Mouse (Mus musculus): Measurements from ENCODE around the gene Emc4. TPM values are rescaled to one million over a fixed set of nuclear protein-coding genes. Genes with fewer than 3 reads are reported as not detected.

Emc4 gene
- polyA plus RNA-seq, 1 experiment from 2014 or later: 147 TPM

GRCm38 (mm10) chr2:112328069-112328777 lies 39.6 kb downstream of the Emc4 start:
- no peak overlapping the region for H3K9ac ChIP-seq
- no peak overlapping the region for H3K4me3 ChIP-seq
- H3K4me1 ChIP-seq: no peaks in the 10 kb centered on the region
- no peak for ATAC-seq
- H3K27ac ChIP-seq: no peak overlapping the region
- H3K27me3 ChIP-seq: no peaks in the 10 kb centered on the region
- H3K4me2 ChIP-seq: no peak overlapping the region
- 87% methylated on average over 11 of the region's 11 CpGs for WGBS
- no peaks in the 10 kb centered on the region for H3K9me3 ChIP-seq (replicated peaks)
- no peaks in the 10 kb centered on the region for H3K36me3 ChIP-seq (ENCODE audit: poor library complexity, severe bottlenecking)

- no peak overlapping the region for H3K27ac ChIP-seq
- WGBS: 88% methylated on average over 7 of the region's 7 CpGs
- no peaks in the 10 kb centered on the region for H3K27me3 ChIP-seq
- no peak for ATAC-seq
- no peak overlapping the region for H3K9ac ChIP-seq
- H3K4me2 ChIP-seq: no peak overlapping the region
- H3K4me1 ChIP-seq: no peaks in the 10 kb centered on the region
- H3K4me3 ChIP-seq: no peak overlapping the region
- H3K36me3 ChIP-seq (ENCODE audit: poor library complexity, severe bottlenecking): no peaks in the 10 kb centered on the region
- H3K9me3 ChIP-seq (replicated peaks): no peaks in the 10 kb centered on the region
Observed at GRCm38 (mm10) chr2:112318905-112319304, 48.9 kb downstream of the Emc4 start.

- no peaks in the 10 kb centered on the region for H3K9me3 ChIP-seq (replicated peaks)
- no peak overlapping the region for H3K4me2 ChIP-seq
- H3K4me1 ChIP-seq: no peaks in the 10 kb centered on the region
- H3K4me3 ChIP-seq: no peak overlapping the region
- H3K27ac ChIP-seq: no peak overlapping the region
- H3K36me3 ChIP-seq (ENCODE audit: poor library complexity, severe bottlenecking): no peaks in the 10 kb centered on the region
- H3K9ac ChIP-seq: no peak overlapping the region
- no peak for ATAC-seq
- WGBS: 94% methylated on average over 2 of the region's 2 CpGs
- H3K27me3 ChIP-seq: no peaks in the 10 kb centered on the region
Observed at GRCm38 (mm10) chr2:112318227-112318626, 49.6 kb downstream of the Emc4 start.

- Histone ChIP-seq H3K36me3 (ENCODE audit: poor library complexity, severe bottlenecking) (no peaks in the 10 kb centered on the region), H3K9ac (no peak overlapping the region), H3K27me3 (no peaks in the 10 kb centered on the region), H3K4me3 (no peak overlapping the region), H3K9me3 (replicated peaks) (no peaks in the 10 kb centered on the region), H3K27ac (no peak overlapping the region), H3K4me1 (no peaks in the 10 kb centered on the region), H3K4me2 (no peak overlapping the region)
- WGBS: 90% methylated on average over 7 of the region's 7 CpGs
- ATAC-seq: no peak
Observed at GRCm38 (mm10) chr2:112315638-112316037, 52.2 kb downstream of the Emc4 start.

Other genes with a start within 250 kb of the Emc4 start
- gene Olfr1316, start 233.1 kb downstream of the Emc4 start, polyA plus RNA-seq (2015; fragmentation: Nextera tagmentation; extraction: Ambion mirVana): not detected in 2 replicates
- gene Olfr1317, start 227.7 kb downstream of the Emc4 start, polyA plus RNA-seq (2015; fragmentation: Nextera tagmentation; extraction: Ambion mirVana): not detected in 2 replicates
- gene Olfr1318, start 213.8 kb downstream of the Emc4 start, polyA plus RNA-seq (2015; fragmentation: Nextera tagmentation; extraction: Ambion mirVana): 0.06 TPM in 1 of 2 replicates, not detected in the other
- 9.7 and 10.6 TPM in 2 replicates for gene Lpcat4, start 128.6 kb downstream of the Emc4 start, polyA plus RNA-seq (2015; fragmentation: Nextera tagmentation; extraction: Ambion mirVana)
- not detected in 2 replicates for gene Nutm1, start 108.7 kb downstream of the Emc4 start, polyA plus RNA-seq (2015; fragmentation: Nextera tagmentation; extraction: Ambion mirVana)
- gene Nop10, start 106.1 kb downstream of the Emc4 start, polyA plus RNA-seq (2015; fragmentation: Nextera tagmentation; extraction: Ambion mirVana): 180 and 196 TPM in 2 replicates
- gene Slc12a6, start 102.2 kb downstream of the Emc4 start, polyA plus RNA-seq (2015; fragmentation: Nextera tagmentation; extraction: Ambion mirVana): 11.8 and 14.7 TPM in 2 replicates
- gene Gm21985, start 101.7 kb downstream of the Emc4 start, polyA plus RNA-seq (2015; fragmentation: Nextera tagmentation; extraction: Ambion mirVana): not detected in 2 replicates
- 46.2 and 47.6 TPM in 2 replicates for gene Katnbl1, start 11.2 kb upstream of the Emc4 start, polyA plus RNA-seq (2015; fragmentation: Nextera tagmentation; extraction: Ambion mirVana)
- gene Emc7, start 87.0 kb upstream of the Emc4 start, polyA plus RNA-seq (2015; fragmentation: Nextera tagmentation; extraction: Ambion mirVana): 13.2 and 14.3 TPM in 2 replicates
- gene Chrm5, start 112.7 kb upstream of the Emc4 start, polyA plus RNA-seq (2015; fragmentation: Nextera tagmentation; extraction: Ambion mirVana): 0.35 TPM in 1 of 2 replicates, not detected in the other
- gene Aven, start 124.9 kb upstream of the Emc4 start, polyA plus RNA-seq (2015; fragmentation: Nextera tagmentation; extraction: Ambion mirVana): 3.1 and 4.4 TPM in 2 replicates

Data from forebrain, embryonic 13.5 days (tissue).